Comparison of ENCODE assay signal across 13 mouse cellular contexts in the genomic region with DNA sequence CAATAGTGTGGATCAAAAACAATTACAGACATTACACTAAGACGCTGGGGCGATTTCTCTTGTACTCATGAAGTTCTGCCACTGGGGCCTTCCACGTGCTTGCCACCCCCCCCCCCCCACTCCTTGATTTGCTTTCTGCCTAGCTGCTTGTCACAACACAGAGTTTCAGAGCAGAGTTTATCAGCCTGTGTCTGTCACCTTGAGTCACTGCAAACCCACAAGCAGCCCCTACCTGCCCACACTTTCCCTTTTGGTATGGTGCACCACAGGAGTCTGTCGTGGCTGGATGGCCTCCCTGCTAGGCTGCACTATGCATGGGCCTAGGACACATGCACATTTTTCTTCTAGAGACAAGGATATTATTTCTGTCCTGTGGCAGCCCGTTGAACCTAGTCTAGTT. TPM values are rescaled to one million over a fixed set of nuclear protein-coding genes. Genes with fewer than 3 reads are reported as not detected.
A peak's percentile ranks its signal among the peaks of the same experiment; 100 is the strongest.
DNase-seq lines count a peak whose midpoint lies in the region; ATAC-seq and TF ChIP-seq lines count a peak whose summit lies in the region.
"Had no signal": no experiment of that assay in that cellular context is flagged by ENCODE, and none has a peak within 500 bp of the region (broad histone marks: within the 10 kb centered on the region; RNA-seq: fewer than 3 reads in every experiment).

No protein-coding gene starts in this region.

- WGBS in heart, embryonic 12.5 days: 48% methylated on average over 5 of the region's 5 CpGs
- 58% methylated on average over 5 of the region's 5 CpGs for WGBS in lung, embryonic 14.5 days
- WGBS in embryonic facial prominence, embryonic 14.5 days: 64% methylated on average over 4 of the region's 5 CpGs

- no peaks in the 10 kb centered on the region for H3K27me3 ChIP-seq in heart, embryonic 12.5 days (replicated peaks)
- no peaks in the 10 kb centered on the region for H3K27me3 ChIP-seq in lung, embryonic 14.5 days (ENCODE audit: insufficient read depth, low read length)
- no peaks in the 10 kb centered on the region for H3K27me3 ChIP-seq in embryonic facial prominence, embryonic 14.5 days (replicated peaks; ENCODE audit: control insufficient read depth, insufficient read depth, low read length)
- H3K27me3 ChIP-seq: forebrain, embryonic 12.5 days; neural tube, embryonic 15.5 days; stomach, embryonic 15.5 days had no signal

- no peaks in the 10 kb centered on the region for H3K36me3 ChIP-seq in heart, embryonic 12.5 days
- 0 out of 2 replicates have a peak, but pooled peaks cover 3% of the 10 kb centered on the region for H3K36me3 ChIP-seq in lung, embryonic 14.5 days (ENCODE audit: insufficient read depth)
- no peaks in the 10 kb centered on the region for H3K36me3 ChIP-seq in embryonic facial prominence, embryonic 14.5 days (ENCODE audit: control insufficient read depth, insufficient read depth, low read length)
- H3K36me3 ChIP-seq: forebrain, embryonic 12.5 days; midbrain, embryonic 10.5 days; neural tube, embryonic 15.5 days; stomach, embryonic 15.5 days had no signal

- no peak overlapping the region for H3K9ac ChIP-seq in heart, embryonic 12.5 days
- H3K9ac ChIP-seq in lung, embryonic 14.5 days: no peak overlapping the region
- peak overlapping the region; percentile 32; the same call in 1 of the 2 replicates for H3K9ac ChIP-seq in embryonic facial prominence, embryonic 14.5 days (ENCODE audit: low read depth, low read length)
- H3K9ac ChIP-seq: forebrain, embryonic 12.5 days; neural tube, embryonic 15.5 days; stomach, embryonic 15.5 days had no signal

- peak overlapping the region; percentile 67 for H3K27ac ChIP-seq in heart, embryonic 12.5 days (ENCODE audit: poor library complexity, severe bottlenecking)
- peak overlapping the region; percentile 13; the same call in 1 of the 2 replicates for H3K27ac ChIP-seq in lung, embryonic 14.5 days (ENCODE audit: low read depth)
- H3K27ac ChIP-seq in embryonic facial prominence, embryonic 14.5 days (replicated peaks; ENCODE audit: low read depth, low read length): no peak overlapping the region
- H3K27ac ChIP-seq: forebrain, embryonic 12.5 days; midbrain, embryonic 10.5 days; stomach, embryonic 15.5 days had no signal

- H3K9me3 ChIP-seq in heart, embryonic 12.5 days (replicated peaks): no peaks in the 10 kb centered on the region
- no peaks in the 10 kb centered on the region for H3K9me3 ChIP-seq in lung, embryonic 14.5 days (ENCODE audit: low read depth, low read length)
- no peaks in the 10 kb centered on the region for H3K9me3 ChIP-seq in embryonic facial prominence, embryonic 14.5 days (ENCODE audit: control insufficient read depth, low read length)
- H3K9me3 ChIP-seq: forebrain, embryonic 12.5 days; midbrain, embryonic 10.5 days; neural tube, embryonic 15.5 days; stomach, embryonic 15.5 days had no signal

- H3K4me2 ChIP-seq in heart, embryonic 12.5 days: no peak overlapping the region
- H3K4me2 ChIP-seq in lung, embryonic 14.5 days: no peak overlapping the region
- no peak overlapping the region for H3K4me2 ChIP-seq in embryonic facial prominence, embryonic 14.5 days (ENCODE audit: low read depth, low read length)
- H3K4me2 ChIP-seq: forebrain, embryonic 12.5 days; neural tube, embryonic 15.5 days; stomach, embryonic 15.5 days had no signal

- ATAC-seq in heart, embryonic 12.5 days (ENCODE audit: insufficient number of reproducible peaks, low FRiP score): no peak
- no peak for ATAC-seq in lung, embryonic 14.5 days (ENCODE audit: insufficient read depth)
- ATAC-seq in embryonic facial prominence, embryonic 14.5 days (ENCODE audit: low read depth): no peak
- ATAC-seq in megakaryocyte progenitor cell, adult 5-6 weeks (replicated peaks; ENCODE audit: poor library complexity): peak; percentile 10

- TF ChIP-seq CTCF in lung, embryonic 14.5 days (IDR thresholded peaks at IDR 0.05; ENCODE audit: low read depth): no peak

- DNase-seq in heart, adult 8-10 months (ENCODE audit: low spot score): no peak
- no peak for DNase-seq in lung, embryonic 14.5 days
- no peak for DNase-seq in lung, postnatal 25 days (ENCODE audit: low spot score)
- DNase-seq in embryonic facial prominence, embryonic 14.5 days (ENCODE audit: low spot score): no peak
- DNase-seq in spleen, postnatal 4 days (ENCODE audit: low spot score in 2 of 2): no peak
- DNase-seq in left cerebral cortex, postnatal 25 days (ENCODE audit: low spot score in 2 of 2): no peak
- DNase-seq: cerebellum, postnatal 14 days had no signal

- peaks cover 77% of the 10 kb centered on the region for H3K4me1 ChIP-seq in heart, embryonic 12.5 days (replicated peaks)
- H3K4me1 ChIP-seq in lung, embryonic 14.5 days (ENCODE audit: insufficient read depth): peaks cover 28% of the 10 kb centered on the region; the same call in 1 of the 2 replicates
- peaks cover 28% of the 10 kb centered on the region for H3K4me1 ChIP-seq in embryonic facial prominence, embryonic 14.5 days (ENCODE audit: control insufficient read depth, insufficient read depth, low read length)

- intact Hi-C loops in left cerebral cortex, postnatal 25 days (cut with DNase I): no loop called here

- H3K4me3 ChIP-seq in heart, embryonic 12.5 days: no peak overlapping the region
- H3K4me3 ChIP-seq in lung, embryonic 14.5 days (ENCODE audit: low read depth, low read length): no peak overlapping the region
- H3K4me3 ChIP-seq in embryonic facial prominence, embryonic 14.5 days (ENCODE audit: low read depth, low read length): no peak overlapping the region
- H3K4me3 ChIP-seq: forebrain, embryonic 12.5 days; midbrain, embryonic 10.5 days; neural tube, embryonic 15.5 days; stomach, embryonic 15.5 days had no signal

RNA-seq across cellular contexts. Expression of gene Gna12, which starts 31.5 kb away (rescaled TPM):
- polyA plus RNA-seq in heart, embryonic 12.5 days (2016; fragmentation: Nextera tagmentation; extraction: Ambion mirVana): 48.5 and 50.6 TPM in 2 replicates
- total RNA-seq in heart, adult 8-10 months (2022): 100 to 1,000 TPM; 124 to 170 (median 134) TPM
- polyA plus RNA-seq in lung, embryonic 14.5 days (2014; fragmentation: Nextera tagmentation; extraction: Ambion mirVana): 63.0 and 77.1 TPM in 2 replicates
- 23.4 and 28.9 TPM in 2 replicates for polyA plus RNA-seq in embryonic facial prominence, embryonic 14.5 days (2014; fragmentation: Nextera tagmentation; extraction: Ambion mirVana)
- total RNA-seq in megakaryocyte progenitor cell, adult 5-6 weeks (2015): 45.4 and 50.2 TPM in 2 replicates
- 33.6 and 33.9 TPM in 2 replicates for total RNA-seq in megakaryocyte progenitor cell, adult 5-6 weeks (2017)
- total RNA-seq in left cerebral cortex, postnatal 25 days (2021): 10 to 100 TPM; 72.1 to 76.6 TPM
